Mouse (Mus musculus) intestine, postnatal 0 days (tissue): ENCODE results near the gene Fgfr2. TPM values are rescaled to one million over a fixed set of nuclear protein-coding genes. Genes with fewer than 3 reads are reported as not detected.

Experiments
- ATAC-seq: fragments of 200-750 bp; cut with Nextera tagmentation; 2 replicates; pipeline ENCODE4 v1.8.0; 2017; ENCODE audit warnings: mild to moderate bottlenecking, moderate TSS enrichment, moderate library complexity
- H3K27ac ChIP-seq: fragments of 300-500 bp; sonication (generic); 2 replicates; pipeline ENCODE4 v1.5.1; 2014; ENCODE audit warnings: mild to moderate bottlenecking, low read depth, low read length, moderate library complexity
- H3K27me3 ChIP-seq: fragments of 300-500 bp; sonication (generic); replicated peaks from 2 replicates; pipeline ENCODE4 v1.6.1; 2014; ENCODE audit warnings: low read length, mixed read lengths; ENCODE audit not compliant: control insufficient read depth, insufficient read depth
- H3K36me3 ChIP-seq: fragments of 300-500 bp; sonication (generic); 2 replicates; pipeline ENCODE4 v1.6.1; 2014; ENCODE audit warnings: mild to moderate bottlenecking, moderate library complexity; ENCODE audit not compliant: control insufficient read depth, insufficient read depth
- H3K4me1 ChIP-seq: fragments of 300-500 bp; sonication (generic); replicated peaks from 2 replicates; pipeline ENCODE4 v1.6.1; 2014; ENCODE audit warnings: antibody characterized with exemption, low read length, mixed read lengths; ENCODE audit not compliant: control insufficient read depth, insufficient read depth
- H3K4me2 ChIP-seq: fragments of 300-500 bp; sonication (generic); replicated peaks from 2 replicates; pipeline ENCODE4 v1.6.1; 2014; ENCODE audit warnings: low read depth, mild to moderate bottlenecking, moderate library complexity
- H3K4me3 ChIP-seq: fragments of 300-500 bp; sonication (generic); 2 replicates; pipeline ENCODE4 v1.5.1; 2014; ENCODE audit warnings: low read depth, low read length
- H3K9ac ChIP-seq: fragments of 300-500 bp; sonication (generic); 2 replicates; pipeline ENCODE4 v1.6.1; 2014; ENCODE audit warnings: mild to moderate bottlenecking, low read depth, low read length
- H3K9me3 ChIP-seq: fragments of 300-500 bp; sonication (generic); 2 replicates; pipeline ENCODE4 v1.6.1; 2016; ENCODE audit warnings: mixed run types; ENCODE audit not compliant: control insufficient read depth
- CTCF ChIP-seq: sonication (generic); IDR thresholded peaks from 2 replicates; pipeline ENCODE4 v1.5.1; 2016; ENCODE audit warnings: low read depth, mild to moderate bottlenecking, control low read depth, antibody characterized with exemption, moderate library complexity
- WGBS: fragments of 180-500 bp; shearing (Covaris S2); extraction: QIAGEN DNeasy Blood & Tissue Kit; methylation state at CpG from one replicate; pipeline ENCODE4 v1.1.7; 2014; 5-methylcytosine and 5-hydroxymethylcytosine counted together
- polyA plus RNA-seq: library from polyadenylated mRNA; unstranded; fragments of >200 nt; fragmentation: Nextera tagmentation; extraction: Ambion mirVana; gene quantifications from 2 replicates; pipeline ENCODE4 v1.2.1, GENCODE M21; 2015

Gene Fgfr2
- polyA plus RNA-seq, 1 experiment from 2014 or later: 29.5 TPM

DNA sequence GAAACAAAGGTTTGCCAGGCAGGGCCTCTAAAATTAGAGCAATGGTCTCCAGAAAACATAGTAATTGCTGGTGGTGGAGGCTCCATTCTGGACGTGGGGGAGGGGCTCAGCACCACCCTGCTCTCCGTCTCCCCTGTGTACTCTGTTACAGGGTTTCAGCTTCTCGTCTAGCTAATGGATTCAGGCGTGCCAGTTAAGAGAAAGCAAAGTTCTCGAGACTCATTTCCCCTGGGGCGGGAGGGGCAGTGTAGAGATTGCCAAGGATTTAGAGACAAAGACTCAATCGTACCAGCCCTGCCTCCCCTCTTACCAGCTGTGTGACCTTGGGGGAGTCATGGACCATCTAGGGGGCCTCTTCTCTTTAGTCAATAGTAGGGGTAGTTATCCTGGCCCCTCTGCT lies 2473.9 kb downstream of the Fgfr2 start:
- no peak for TF ChIP-seq CTCF
- whole genome bisulfite sequencing: 22% methylated on average over 7 of the region's 7 CpGs
- Histone ChIP-seq H3K36me3 (no peaks in the 10 kb centered on the region; the same call in 1 of the 2 replicates), H3K27me3 (no peaks in the 10 kb centered on the region), H3K4me2 (peak overlapping the region; percentile 27; the same call in 1 of the 2 replicates), H3K9ac (no peak overlapping the region), H3K27ac (no peak overlapping the region), H3K4me3 (no peak overlapping the region), H3K9me3 (no peaks in the 10 kb centered on the region), H3K4me1 (peaks cover 16% of the 10 kb centered on the region; the same call in 1 of the 2 replicates)
- no peak for ATAC-seq

DNA sequence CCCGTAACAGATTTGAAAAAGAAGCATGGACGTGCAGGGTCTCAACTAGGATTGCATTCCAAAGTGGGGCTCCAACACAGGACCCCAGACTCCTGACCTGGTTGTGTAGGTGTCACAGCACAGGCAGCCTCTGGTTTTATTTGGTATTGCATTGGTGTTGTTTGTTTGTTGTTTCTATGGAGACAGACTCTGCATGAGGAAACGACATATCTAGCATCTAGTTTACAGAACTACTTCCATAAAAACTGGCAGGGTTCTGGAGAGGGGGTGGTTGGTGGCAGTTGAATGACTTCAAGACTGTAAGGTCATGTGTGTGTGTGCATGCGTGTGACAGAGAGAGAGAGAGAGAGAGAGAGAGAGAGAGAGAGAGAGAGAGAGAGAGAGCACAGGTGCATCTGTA lies 2475.1 kb downstream of the Fgfr2 start:
- H3K4me2 ChIP-seq: peak overlapping the region; percentile 79
- H3K27me3 ChIP-seq: no peaks in the 10 kb centered on the region
- no peak for ATAC-seq
- no peaks in the 10 kb centered on the region for H3K9me3 ChIP-seq
- no peak for TF ChIP-seq CTCF
- peak overlapping the region; percentile 97; the same call in 1 of the 2 replicates for H3K27ac ChIP-seq
- H3K4me1 ChIP-seq: peaks cover 20% of the 10 kb centered on the region; the same call in 1 of the 2 replicates
- WGBS: 58% methylated on average over 4 of the region's 4 CpGs
- H3K4me3 ChIP-seq: peak overlapping the region; percentile 4; the same call in 1 of the 2 replicates
- no peaks in the 10 kb centered on the region; the same call in 1 of the 2 replicates for H3K36me3 ChIP-seq
- peak overlapping the region; percentile 88; the same call in 1 of the 2 replicates for H3K9ac ChIP-seq

DNA sequence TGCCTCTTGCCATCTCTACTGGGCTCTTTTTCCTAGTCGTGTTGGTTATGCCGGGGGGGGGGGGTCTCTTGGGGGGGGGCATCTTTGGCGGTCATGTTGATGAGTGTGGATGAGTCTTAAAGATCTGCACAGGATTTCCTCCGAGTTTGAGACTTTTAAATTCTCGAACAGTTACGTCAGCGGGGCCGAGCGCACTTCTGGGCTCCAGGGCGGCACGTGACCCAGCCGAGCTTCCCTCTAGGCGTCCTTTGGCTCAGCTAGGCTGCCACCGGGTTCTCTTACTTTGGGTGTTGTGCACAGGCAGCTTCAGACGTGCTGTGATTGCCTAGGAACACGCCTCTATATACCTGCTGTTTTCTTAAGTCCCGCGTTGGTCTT lies 2476.4 kb downstream of the Fgfr2 start:
- H3K36me3 ChIP-seq: no peaks in the 10 kb centered on the region; the same call in 1 of the 2 replicates

DNA sequence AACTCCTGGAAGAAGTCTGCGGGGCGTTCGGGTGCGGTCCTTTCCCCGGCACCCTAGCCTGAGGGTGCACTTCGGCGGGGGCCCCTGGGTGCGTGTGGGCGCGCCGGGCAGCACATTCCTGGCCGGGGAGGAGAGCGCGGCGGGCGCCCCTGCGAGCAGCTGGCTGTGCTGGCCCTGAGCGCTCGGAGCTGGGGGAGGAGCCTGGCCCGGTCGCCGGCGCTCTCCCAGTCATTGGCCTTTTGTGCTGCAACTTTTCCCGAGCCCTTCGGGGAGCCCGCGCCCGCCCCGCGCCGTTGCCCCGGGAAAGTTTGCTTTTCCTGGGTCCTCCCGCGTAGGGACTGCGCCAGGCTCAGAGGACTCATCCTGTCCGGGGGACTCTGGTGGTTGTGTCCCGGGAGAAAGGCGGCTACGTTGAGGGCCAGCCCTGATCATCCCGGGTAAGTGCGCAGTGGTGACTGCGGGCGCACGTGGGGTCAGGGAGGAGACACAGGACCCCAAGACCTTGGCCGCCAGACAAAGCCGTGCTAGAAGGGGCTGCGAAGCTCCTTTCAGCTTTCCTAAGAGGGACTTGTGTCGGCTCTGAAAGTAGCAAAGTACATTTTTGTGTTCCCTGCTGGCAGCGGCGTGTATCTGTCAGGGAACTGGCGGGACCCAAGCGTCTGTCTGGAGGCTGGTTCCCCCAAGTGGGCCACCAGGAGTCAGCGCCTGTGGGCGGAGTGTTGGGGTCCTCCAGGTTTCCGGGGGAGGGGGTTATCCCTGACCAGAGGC lies 2477.0 kb downstream of the Fgfr2 start:
- H3K9me3 ChIP-seq: no peaks in the 10 kb centered on the region
- H3K27me3 ChIP-seq: no peaks in the 10 kb centered on the region
- peak overlapping the region; percentile 79 for H3K4me2 ChIP-seq
- H3K36me3 ChIP-seq: no peaks in the 10 kb centered on the region; the same call in 1 of the 2 replicates
- peak overlapping the region; percentile 97 for H3K27ac ChIP-seq
- H3K9ac ChIP-seq: peak overlapping the region; percentile 88
- ATAC-seq: peak; percentile 90
- TF ChIP-seq CTCF: peak; percentile 48
- peaks cover 21% of the 10 kb centered on the region; the same call in 1 of the 2 replicates for H3K4me1 ChIP-seq
- 1% methylated on average over 45 of the region's 55 CpGs for WGBS
- peak overlapping the region; percentile 60 for H3K4me3 ChIP-seq

More for the DNA sequence above, 2476.4 kb downstream of the Fgfr2 start:
- peaks cover 20% of the 10 kb centered on the region; the same call in 1 of the 2 replicates for H3K4me1 ChIP-seq
- WGBS: under 1% methylated on average over 18 of the region's 18 CpGs
- peak; percentile 37 for ATAC-seq
- H3K4me2 ChIP-seq: peak overlapping the region; percentile 79
- peak overlapping the region; percentile 60 for H3K4me3 ChIP-seq
- no peak for TF ChIP-seq CTCF
- H3K9ac ChIP-seq: peak overlapping the region; percentile 88
- H3K27me3 ChIP-seq: no peaks in the 10 kb centered on the region
- H3K9me3 ChIP-seq: no peaks in the 10 kb centered on the region
- peak overlapping the region; percentile 97 for H3K27ac ChIP-seq

- Histone ChIP-seq H3K27ac (peak overlapping the region; percentile 97), H3K4me2 (peak overlapping the region; percentile 79), H3K9ac (peak overlapping the region; percentile 88), H3K9me3 (no peaks in the 10 kb centered on the region), H3K36me3 (no peaks in the 10 kb centered on the region; the same call in 1 of the 2 replicates), H3K4me1 (peaks cover 22% of the 10 kb centered on the region; the same call in 1 of the 2 replicates), H3K27me3 (no peaks in the 10 kb centered on the region), H3K4me3 (peak overlapping the region; percentile 60)
- no peak for TF ChIP-seq CTCF
- 6% methylated on average over 15 of the region's 15 CpGs for whole genome bisulfite sequencing
- peak; percentile 59 for ATAC-seq
Observed at GRCm38 (mm10) chr7:130645332-130645993, 2477.7 kb downstream of the Fgfr2 start.

DNA sequence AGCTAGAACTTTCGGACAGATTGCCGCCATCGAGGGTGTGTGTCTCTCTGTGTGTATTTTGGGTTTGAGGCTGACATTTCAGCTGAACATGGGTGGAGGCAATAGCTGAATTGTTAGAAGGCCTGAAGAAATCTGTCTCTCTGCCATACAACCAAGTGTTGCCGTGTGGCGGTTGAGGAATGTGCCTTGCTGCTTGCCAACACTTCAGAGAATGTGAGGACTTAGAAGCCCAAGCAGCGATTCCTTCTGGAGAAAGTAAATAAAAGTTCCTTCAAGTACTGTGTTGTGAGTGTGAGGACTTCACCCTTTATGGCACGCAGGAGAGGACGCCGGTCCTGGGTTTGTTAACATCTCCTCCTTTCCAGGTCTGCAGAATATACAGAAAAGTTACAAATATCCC lies 2482.5 kb downstream of the Fgfr2 start:
- 0 out of 2 replicates have a peak, but pooled peaks cover 9% of the 10 kb centered on the region for H3K4me1 ChIP-seq
- H3K9me3 ChIP-seq: no peaks in the 10 kb centered on the region
- 76% methylated on average over 9 of the region's 9 CpGs for WGBS
- ATAC-seq: no peak
- no peak overlapping the region for H3K27ac ChIP-seq
- no peak for TF ChIP-seq CTCF
- H3K4me2 ChIP-seq: no peak overlapping the region
- H3K36me3 ChIP-seq: no peaks in the 10 kb centered on the region
- no peak overlapping the region for H3K4me3 ChIP-seq
- H3K27me3 ChIP-seq: no peaks in the 10 kb centered on the region
- H3K9ac ChIP-seq: no peak overlapping the region
